Mouse (Mus musculus): ENCODE data around the gene Olfr640. TPM values are rescaled to one million over a fixed set of nuclear protein-coding genes. Genes with fewer than 3 reads are reported as not detected.

Olfr640 gene
- polyA plus RNA-seq, 1 experiment from 2014 or later: not detected

DNA sequence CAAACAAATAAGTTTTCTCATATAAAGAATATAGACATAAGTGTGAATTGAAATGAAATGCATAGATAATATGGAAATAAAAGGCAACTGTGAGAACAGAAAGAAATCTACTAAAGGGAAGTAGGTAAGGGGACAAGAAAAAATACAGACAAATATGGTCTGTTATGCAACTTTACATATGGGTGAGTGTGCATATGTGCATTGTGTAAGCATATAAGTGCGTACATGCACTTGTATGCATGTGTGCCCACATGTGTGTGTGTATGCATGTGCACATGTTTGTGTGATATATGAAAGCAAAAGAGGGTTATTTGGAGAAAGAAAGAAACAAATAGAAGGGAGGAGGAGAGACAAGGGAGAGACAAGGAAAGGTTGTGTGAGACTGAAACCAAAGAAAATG, 6.4 kb downstream of the Olfr640 start:
- H3K4me1 ChIP-seq (ENCODE audit: control insufficient read depth, low read depth, low read length): no peaks in the 10 kb centered on the region
- no peak for ATAC-seq (ENCODE audit: low read depth)
- WGBS (ENCODE audit: insufficient replicate concordance): 75% methylated on average over 1 of the region's 1 CpGs

DNA sequence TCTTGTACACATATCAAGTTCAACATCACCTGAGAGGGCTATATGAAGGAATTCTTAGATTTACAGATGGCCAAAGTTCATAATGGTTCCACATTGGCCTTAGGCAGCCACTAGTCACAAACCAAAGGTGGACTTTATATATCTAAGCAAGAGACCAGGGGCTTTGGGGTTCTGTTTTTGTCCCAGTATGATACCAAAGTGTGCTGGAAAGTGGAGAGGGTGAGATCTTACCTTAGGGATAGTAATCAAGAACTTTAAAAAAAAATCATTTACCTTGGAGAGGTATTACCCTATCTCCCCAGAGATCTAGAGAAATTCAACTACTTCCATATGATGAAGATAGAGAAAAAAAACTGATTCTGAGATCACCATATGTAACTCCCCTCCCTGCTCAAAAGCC, 8.2 kb downstream of the Olfr640 start, which contains the start of gene Olfr639:
Gene Olfr639, minus strand, starts transcription at position 101 of the 400 bp plus-strand sequence.
- H3K27ac ChIP-seq (ENCODE audit: low read length): no peak within 1 kb of the TSS
- H3K4me2 ChIP-seq (ENCODE audit: low read depth, low read length): no peak within 1 kb of the TSS
- H3K27me3 ChIP-seq (ENCODE audit: control insufficient read depth, insufficient read depth, low read depth, low read length): no peaks in the 10 kb centered on the region
- no peaks in the 10 kb centered on the region for H3K9me3 ChIP-seq (replicated peaks; ENCODE audit: control insufficient read depth, low read length)
- H3K4me3 ChIP-seq (ENCODE audit: low read depth, low read length): no peak within 1 kb of the TSS
- no peaks in the 10 kb centered on the region for H3K4me1 ChIP-seq (ENCODE audit: control insufficient read depth, low read depth, low read length)
- H3K36me3 ChIP-seq (ENCODE audit: control insufficient read depth, insufficient read depth): no peaks in the 10 kb centered on the region
- no peak for ATAC-seq (ENCODE audit: low read depth)
- H3K9ac ChIP-seq (ENCODE audit: low read depth, low read length): no peak within 1 kb of the TSS

More for the DNA sequence above, 6.4 kb downstream of the Olfr640 start:
- H3K9me3 ChIP-seq (replicated peaks; ENCODE audit: control insufficient read depth, low read length): no peaks in the 10 kb centered on the region
- H3K4me3 ChIP-seq (ENCODE audit: low read depth, low read length): no peak overlapping the region
- H3K9ac ChIP-seq (ENCODE audit: low read depth, low read length): no peak overlapping the region
- H3K4me2 ChIP-seq (ENCODE audit: low read depth, low read length): no peak overlapping the region
- no peak overlapping the region for H3K27ac ChIP-seq (ENCODE audit: low read length)
- no peaks in the 10 kb centered on the region for H3K36me3 ChIP-seq (ENCODE audit: control insufficient read depth, insufficient read depth)
- H3K27me3 ChIP-seq (ENCODE audit: control insufficient read depth, insufficient read depth, low read depth, low read length): no peaks in the 10 kb centered on the region

DNA sequence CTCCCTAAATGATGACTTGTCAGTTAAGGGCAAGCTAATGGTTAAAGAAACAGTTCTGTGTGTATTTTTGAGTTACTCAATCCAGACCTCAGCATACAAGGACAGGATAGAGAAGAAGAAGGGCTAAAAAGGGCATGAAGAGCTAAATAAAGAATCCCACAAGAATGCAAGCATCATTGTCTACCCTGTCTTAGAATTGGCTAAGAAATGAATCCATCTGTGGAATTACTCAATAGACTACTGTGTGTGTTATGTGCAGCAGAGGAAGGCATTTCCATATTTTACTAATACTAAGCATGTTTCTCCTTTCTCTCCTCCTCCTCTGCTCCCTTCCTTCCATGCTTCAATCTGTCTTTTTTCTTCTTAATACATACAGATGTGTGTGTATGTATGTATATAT, 26.2 kb downstream of the Olfr640 start:
- Histone ChIP-seq H3K4me3 (ENCODE audit: low read depth, low read length) (no peak overlapping the region), H3K27me3 (ENCODE audit: control insufficient read depth, insufficient read depth, low read depth, low read length) (no peaks in the 10 kb centered on the region), H3K36me3 (ENCODE audit: control insufficient read depth, insufficient read depth) (no peaks in the 10 kb centered on the region), H3K9me3 (replicated peaks; ENCODE audit: control insufficient read depth, low read length) (no peaks in the 10 kb centered on the region), H3K4me2 (ENCODE audit: low read depth, low read length) (no peak overlapping the region), H3K9ac (ENCODE audit: low read depth, low read length) (no peak overlapping the region), H3K27ac (ENCODE audit: low read length) (no peak overlapping the region), H3K4me1 (ENCODE audit: control insufficient read depth, low read depth, low read length) (no peaks in the 10 kb centered on the region)
- no peak for ATAC-seq (ENCODE audit: low read depth)

DNA sequence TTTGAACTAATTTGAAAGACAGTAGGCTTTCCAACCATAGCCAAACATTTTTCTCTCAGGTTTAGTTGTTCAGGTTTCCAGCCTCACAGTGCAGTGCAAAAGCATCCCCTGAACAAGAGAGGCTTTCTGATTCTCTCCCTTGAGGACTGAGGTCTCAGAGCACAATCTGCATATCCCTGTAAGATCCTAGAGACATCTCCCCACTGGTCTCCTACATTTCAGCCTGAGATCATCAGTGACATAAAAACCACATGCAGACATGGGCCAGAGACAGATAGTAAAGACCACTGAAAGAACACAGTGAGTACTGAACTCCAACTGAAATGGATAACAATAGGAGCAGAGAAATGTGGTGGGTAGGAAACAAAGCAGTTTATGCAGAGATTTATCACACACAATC, 26.9 kb downstream of the Olfr640 start, which contains the start of gene Olfr638:
Gene Olfr638, plus strand, starts transcription at position 301 of the 400 bp plus-strand sequence.
- Histone ChIP-seq H3K9me3 (replicated peaks; ENCODE audit: control insufficient read depth, low read length) (no peaks in the 10 kb centered on the region), H3K4me2 (ENCODE audit: low read depth, low read length) (no peak within 1 kb of the TSS), H3K4me3 (ENCODE audit: low read depth, low read length) (no peak within 1 kb of the TSS), H3K27me3 (ENCODE audit: control insufficient read depth, insufficient read depth, low read depth, low read length) (no peaks in the 10 kb centered on the region), H3K36me3 (ENCODE audit: control insufficient read depth, insufficient read depth) (no peaks in the 10 kb centered on the region), H3K27ac (ENCODE audit: low read length) (no peak within 1 kb of the TSS), H3K9ac (ENCODE audit: low read depth, low read length) (no peak within 1 kb of the TSS), H3K4me1 (ENCODE audit: control insufficient read depth, low read depth, low read length) (no peaks in the 10 kb centered on the region)
- ATAC-seq (ENCODE audit: low read depth): no peak

DNA sequence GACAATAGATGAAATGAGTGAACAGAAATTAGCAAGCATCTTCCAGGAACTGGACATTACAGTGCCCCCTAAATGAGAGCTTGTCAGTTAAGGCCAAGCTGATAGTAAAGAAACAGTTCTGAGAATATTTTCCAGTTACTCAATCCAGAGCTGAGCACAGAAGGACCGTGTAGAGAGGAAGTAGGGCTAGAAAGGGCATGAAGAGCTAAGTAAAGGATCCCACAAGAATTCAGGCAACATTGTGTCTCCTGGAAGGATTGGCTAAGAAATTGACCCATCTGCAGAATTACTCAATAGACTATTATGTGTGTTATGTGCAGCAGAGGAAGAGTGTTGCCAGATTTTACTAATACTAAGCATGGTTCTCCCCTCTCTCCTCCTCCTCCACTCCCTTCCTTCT, 53.6 kb downstream of the Olfr640 start:
- Histone ChIP-seq H3K27me3 (ENCODE audit: control insufficient read depth, insufficient read depth, low read depth, low read length) (no peaks in the 10 kb centered on the region), H3K27ac (ENCODE audit: low read length) (no peak overlapping the region), H3K4me1 (ENCODE audit: control insufficient read depth, low read depth, low read length) (no peaks in the 10 kb centered on the region), H3K4me3 (ENCODE audit: low read depth, low read length) (no peak overlapping the region), H3K36me3 (ENCODE audit: control insufficient read depth, insufficient read depth) (no peaks in the 10 kb centered on the region), H3K9me3 (replicated peaks; ENCODE audit: control insufficient read depth, low read length) (no peaks in the 10 kb centered on the region), H3K4me2 (ENCODE audit: low read depth, low read length) (no peak overlapping the region), H3K9ac (ENCODE audit: low read depth, low read length) (no peak overlapping the region)
- ATAC-seq (ENCODE audit: low read depth): no peak
- WGBS (ENCODE audit: insufficient replicate concordance): 8% methylated on average over 1 of the region's 1 CpGs

DNA sequence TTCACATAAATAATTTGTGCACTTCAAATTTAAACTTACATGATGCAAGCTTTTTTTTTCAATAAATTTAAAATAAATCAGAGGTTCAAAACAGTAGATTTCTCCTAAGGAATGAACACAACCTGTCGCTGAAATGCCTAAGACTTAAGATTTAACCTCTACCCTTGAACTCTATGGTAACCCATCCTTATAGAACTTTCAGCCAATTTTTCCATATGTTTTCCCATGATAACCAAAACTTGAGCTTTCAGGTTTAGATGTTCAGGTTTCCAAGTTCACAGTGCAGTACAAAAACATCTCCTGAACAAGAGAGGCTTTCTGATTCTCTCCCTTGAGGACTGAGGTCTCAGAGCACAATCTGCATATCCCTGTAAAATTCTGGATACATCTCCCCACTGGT, 54.5 kb downstream of the Olfr640 start, which contains the start of gene Olfr635:
Gene Olfr635, plus strand, starts transcription at position 301 of the 400 bp plus-strand sequence.
- no peaks in the 10 kb centered on the region for H3K9me3 ChIP-seq (replicated peaks; ENCODE audit: control insufficient read depth, low read length)
- H3K27ac ChIP-seq (ENCODE audit: low read length): no peak within 1 kb of the TSS
- H3K27me3 ChIP-seq (ENCODE audit: control insufficient read depth, insufficient read depth, low read depth, low read length): no peaks in the 10 kb centered on the region
- no peaks in the 10 kb centered on the region for H3K36me3 ChIP-seq (ENCODE audit: control insufficient read depth, insufficient read depth)
- no peak within 1 kb of the TSS for H3K9ac ChIP-seq (ENCODE audit: low read depth, low read length)
- WGBS (ENCODE audit: insufficient replicate concordance): 59% methylated on average over 1 of the region's 1 CpGs
- H3K4me1 ChIP-seq (ENCODE audit: control insufficient read depth, low read depth, low read length): no peaks in the 10 kb centered on the region
- H3K4me2 ChIP-seq (ENCODE audit: low read depth, low read length): no peak within 1 kb of the TSS
- H3K4me3 ChIP-seq (ENCODE audit: low read depth, low read length): no peak within 1 kb of the TSS
- no peak for ATAC-seq (ENCODE audit: low read depth)

Other genes starting within 250 kb of the Olfr640 start
- gene Olfr68, start 245.9 kb downstream of the Olfr640 start, polyA plus RNA-seq (2015; fragmentation: Nextera tagmentation; extraction: Ambion mirVana): not detected in 2 replicates
- gene Olfr67, start 233.8 kb downstream of the Olfr640 start, polyA plus RNA-seq (2015; fragmentation: Nextera tagmentation; extraction: Ambion mirVana): not detected in 2 replicates
- 43,947 and 47,652 TPM in 2 replicates for gene Hbb-bt, start 211.6 kb downstream of the Olfr640 start, polyA plus RNA-seq (2015; fragmentation: Nextera tagmentation; extraction: Ambion mirVana)
- gene Hbb-bs, start 197.5 kb downstream of the Olfr640 start, polyA plus RNA-seq (2015; fragmentation: Nextera tagmentation; extraction: Ambion mirVana): 113,562 and 115,549 TPM in 2 replicates
- 0.22 TPM in 1 of 2 replicates, not detected in the other for gene Hbb-bh2, start 185.1 kb downstream of the Olfr640 start, polyA plus RNA-seq (2015; fragmentation: Nextera tagmentation; extraction: Ambion mirVana)
- 24.9 and 31.8 TPM in 2 replicates for gene Hbb-bh1, start 182.4 kb downstream of the Olfr640 start, polyA plus RNA-seq (2015; fragmentation: Nextera tagmentation; extraction: Ambion mirVana)
- 114 and 115 TPM in 2 replicates for gene Hbb-y, start 172.4 kb downstream of the Olfr640 start, polyA plus RNA-seq (2015; fragmentation: Nextera tagmentation; extraction: Ambion mirVana)
- not detected in 2 replicates for gene Olfr66, start 139.3 kb downstream of the Olfr640 start, polyA plus RNA-seq (2015; fragmentation: Nextera tagmentation; extraction: Ambion mirVana)
- not detected in 2 replicates for gene Olfr64, start 131.1 kb downstream of the Olfr640 start, polyA plus RNA-seq (2015; fragmentation: Nextera tagmentation; extraction: Ambion mirVana)
- not detected in 2 replicates for gene Olfr65, start 122.1 kb downstream of the Olfr640 start, polyA plus RNA-seq (2015; fragmentation: Nextera tagmentation; extraction: Ambion mirVana)
- 0.13 TPM in 1 of 2 replicates, not detected in the other for gene Olfr631, start 96.7 kb downstream of the Olfr640 start, polyA plus RNA-seq (2015; fragmentation: Nextera tagmentation; extraction: Ambion mirVana)
- 0.18 and 0.29 TPM in 2 replicates for gene Olfr632, start 91.2 kb downstream of the Olfr640 start, polyA plus RNA-seq (2015; fragmentation: Nextera tagmentation; extraction: Ambion mirVana)
- gene Olfr633, start 81.1 kb downstream of the Olfr640 start, polyA plus RNA-seq (2015; fragmentation: Nextera tagmentation; extraction: Ambion mirVana): not detected in 2 replicates
- gene Olfr635, start 54.4 kb downstream of the Olfr640 start, polyA plus RNA-seq (2015; fragmentation: Nextera tagmentation; extraction: Ambion mirVana): not detected in 2 replicates
- gene Olfr638, start 26.8 kb downstream of the Olfr640 start, polyA plus RNA-seq (2015; fragmentation: Nextera tagmentation; extraction: Ambion mirVana): not detected in 2 replicates
- not detected in 2 replicates for gene Olfr639, start 8.3 kb downstream of the Olfr640 start, polyA plus RNA-seq (2015; fragmentation: Nextera tagmentation; extraction: Ambion mirVana)
- not detected in 2 replicates for gene Olfr641, start 9.9 kb upstream of the Olfr640 start, polyA plus RNA-seq (2015; fragmentation: Nextera tagmentation; extraction: Ambion mirVana)
- gene Olfr642, start 27.1 kb upstream of the Olfr640 start, polyA plus RNA-seq (2015; fragmentation: Nextera tagmentation; extraction: Ambion mirVana): not detected in 2 replicates
- not detected in 2 replicates for gene 4930516K23Rik, start 35.9 kb upstream of the Olfr640 start, polyA plus RNA-seq (2015; fragmentation: Nextera tagmentation; extraction: Ambion mirVana)
- not detected in 2 replicates for gene Olfr644, start 46.3 kb upstream of the Olfr640 start, polyA plus RNA-seq (2015; fragmentation: Nextera tagmentation; extraction: Ambion mirVana)
- not detected in 2 replicates for gene Olfr645, start 59.9 kb upstream of the Olfr640 start, polyA plus RNA-seq (2015; fragmentation: Nextera tagmentation; extraction: Ambion mirVana)
- gene Olfr646, start 79.3 kb upstream of the Olfr640 start, polyA plus RNA-seq (2015; fragmentation: Nextera tagmentation; extraction: Ambion mirVana): not detected in 2 replicates
- gene Ubqln5, start 104.3 kb upstream of the Olfr640 start, polyA plus RNA-seq (2015; fragmentation: Nextera tagmentation; extraction: Ambion mirVana): not detected in 2 replicates
- gene Olfr643, start 111.8 kb upstream of the Olfr640 start, polyA plus RNA-seq (2015; fragmentation: Nextera tagmentation; extraction: Ambion mirVana): not detected in 2 replicates
- gene Ubqln3, start 117.7 kb upstream of the Olfr640 start, polyA plus RNA-seq (2015; fragmentation: Nextera tagmentation; extraction: Ambion mirVana): not detected in 2 replicates
- gene Ubqlnl, start 125.0 kb upstream of the Olfr640 start, polyA plus RNA-seq (2015; fragmentation: Nextera tagmentation; extraction: Ambion mirVana): not detected in 2 replicates
- gene Olfm5, start 139.3 kb upstream of the Olfr640 start, polyA plus RNA-seq (2015; fragmentation: Nextera tagmentation; extraction: Ambion mirVana): not detected in 2 replicates
- gene Olfr648, start 157.8 kb upstream of the Olfr640 start, polyA plus RNA-seq (2015; fragmentation: Nextera tagmentation; extraction: Ambion mirVana): 0.04 and 0.05 TPM in 2 replicates
- gene Olfr649, start 170.4 kb upstream of the Olfr640 start, polyA plus RNA-seq (2015; fragmentation: Nextera tagmentation; extraction: Ambion mirVana): not detected in 2 replicates
- gene Trim6, start 193.2 kb upstream of the Olfr640 start, polyA plus RNA-seq (2015; fragmentation: Nextera tagmentation; extraction: Ambion mirVana): 0.22 and 0.37 TPM in 2 replicates
- 1.3 and 1.4 TPM in 2 replicates for gene Trim34a, start 218.9 kb upstream of the Olfr640 start, polyA plus RNA-seq (2015; fragmentation: Nextera tagmentation; extraction: Ambion mirVana)

Data from liver, embryonic 16.5 days (tissue).